Mouse (Mus musculus) gastrocnemius, adult 18-20 months (tissue): ENCODE data around the gene Cyp2b10. TPM values are rescaled to one million over a fixed set of nuclear protein-coding genes. Genes with fewer than 3 reads are reported as not detected.
A peak's percentile ranks its signal among the peaks of the same experiment; 100 is the strongest.
"Not testable (repeated sequence)": the region's sequence is repeated elsewhere in the genome, so short reads cannot be mapped to it uniquely, and the experiment has no call there.

Experiments
- DNase-seq: peaks from one replicate; pipeline ENCODE4 v3.0.0; 2021; ENCODE audit warnings: low spot score
- long read RNA-seq, 2 experiments: library from polyadenylated mRNA; stranded (forward); transcript quantifications; one replicate each; pipeline ENCODE4 v2.0.0; 2021
- total RNA-seq, 2 experiments: library from RNA; stranded (reverse); gene quantifications; 2 replicates each; pipeline ENCODE4 v1.2.3; 2021

Gene Cyp2b10
- not detected for total RNA-seq
- long read RNA-seq, experiment 1: 0 reads
- long read RNA-seq, experiment 2: 0 reads

DNA sequence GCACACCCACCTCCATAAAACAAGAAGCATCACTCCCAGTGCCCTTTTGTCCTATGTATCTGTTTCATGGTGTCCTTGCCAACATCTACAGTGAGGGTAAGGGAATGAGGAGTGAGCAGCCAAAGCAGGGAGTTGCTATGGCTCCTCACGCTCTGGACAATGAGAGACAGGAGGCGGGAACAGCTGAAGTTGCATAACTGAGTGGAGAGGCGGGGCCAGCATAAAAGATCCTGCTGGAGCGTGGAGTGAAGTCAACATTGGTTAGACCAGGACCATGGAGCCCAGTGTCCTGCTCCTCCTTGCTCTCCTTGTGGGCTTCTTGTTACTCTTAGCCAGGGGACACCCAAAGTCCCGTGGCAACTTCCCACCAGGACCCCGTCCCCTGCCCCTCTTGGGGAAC lies at the start of gene Cyp2b10:
Gene Cyp2b10 (plus strand): TSS at position 210 of the 400 bp plus-strand sequence.
- no peak for DNase-seq

DNA sequence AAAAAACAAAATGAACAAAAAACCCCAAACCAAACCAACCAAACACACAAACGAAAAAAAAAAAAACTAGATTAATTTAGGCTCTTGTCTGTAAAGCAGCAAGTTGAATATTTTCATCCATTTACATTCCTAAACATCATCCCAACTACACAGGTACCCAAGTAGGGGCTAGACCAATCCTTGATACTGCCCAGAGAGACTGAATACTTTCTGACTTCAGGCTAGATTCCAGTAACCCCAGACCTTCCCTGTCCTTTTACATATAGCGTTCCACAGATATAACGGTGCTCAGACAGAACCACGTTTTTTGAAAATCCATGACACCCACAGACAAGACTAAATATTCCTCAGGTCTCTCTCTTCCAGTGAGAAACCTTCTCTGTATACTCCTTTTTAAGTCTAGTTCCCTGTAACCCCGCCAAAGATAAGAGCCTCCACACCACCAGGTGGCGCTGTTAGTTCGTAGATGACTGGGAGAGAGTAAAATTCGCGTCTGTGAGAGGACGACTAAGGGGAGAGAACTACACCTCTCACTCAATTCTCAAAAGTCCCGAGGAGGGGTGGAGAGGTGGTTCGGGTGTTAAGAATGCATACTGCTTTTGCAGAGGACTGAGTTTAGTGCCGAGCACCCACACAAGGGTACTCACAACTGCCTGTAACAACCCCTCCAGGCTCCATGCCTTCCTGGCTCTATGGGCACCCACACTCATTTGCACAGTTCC lies 49.5 kb upstream of the Cyp2b10 start:
- peak; percentile 83 for DNase-seq

DNA sequence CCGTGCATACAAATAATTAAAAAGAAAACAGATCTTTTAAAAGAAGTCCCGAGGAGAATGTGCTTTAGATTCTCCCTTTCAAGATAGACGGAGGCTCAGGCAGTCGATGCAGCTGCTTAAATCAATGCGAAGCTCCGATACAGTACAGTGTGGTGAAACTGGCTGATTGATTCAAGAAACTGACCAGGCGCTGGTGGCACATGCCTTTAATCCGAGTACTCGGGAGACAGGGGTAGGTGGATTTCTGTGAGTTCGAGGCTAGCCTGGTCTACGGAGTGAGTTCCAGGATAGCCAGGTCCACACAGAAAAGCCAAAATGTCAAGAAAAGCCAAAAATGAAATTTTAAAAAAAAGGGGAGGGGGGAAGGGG lies 49.0 kb upstream of the Cyp2b10 start:
- no peak for DNase-seq

DNA sequence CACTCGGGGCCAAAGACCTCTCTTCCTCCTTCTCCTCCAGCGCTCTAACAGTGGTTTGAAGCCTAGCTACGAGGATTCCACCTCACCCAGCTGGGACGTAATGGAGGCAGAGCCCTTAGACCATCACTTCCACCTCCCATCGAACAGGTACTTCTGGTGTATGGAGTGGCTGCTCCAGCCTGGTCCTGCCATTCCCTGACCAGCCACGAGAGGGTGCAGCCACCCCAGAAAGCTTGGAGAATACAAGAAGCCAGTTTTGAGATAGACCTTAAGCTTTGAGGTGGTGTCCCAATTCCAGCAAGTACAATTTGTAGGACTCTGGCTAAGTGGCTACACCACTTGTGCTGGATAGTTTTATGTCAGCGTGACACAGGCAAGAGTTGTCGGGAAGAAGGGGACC lies 42.3 kb upstream of the Cyp2b10 start:
- DNase-seq: peak; percentile 36

DNA sequence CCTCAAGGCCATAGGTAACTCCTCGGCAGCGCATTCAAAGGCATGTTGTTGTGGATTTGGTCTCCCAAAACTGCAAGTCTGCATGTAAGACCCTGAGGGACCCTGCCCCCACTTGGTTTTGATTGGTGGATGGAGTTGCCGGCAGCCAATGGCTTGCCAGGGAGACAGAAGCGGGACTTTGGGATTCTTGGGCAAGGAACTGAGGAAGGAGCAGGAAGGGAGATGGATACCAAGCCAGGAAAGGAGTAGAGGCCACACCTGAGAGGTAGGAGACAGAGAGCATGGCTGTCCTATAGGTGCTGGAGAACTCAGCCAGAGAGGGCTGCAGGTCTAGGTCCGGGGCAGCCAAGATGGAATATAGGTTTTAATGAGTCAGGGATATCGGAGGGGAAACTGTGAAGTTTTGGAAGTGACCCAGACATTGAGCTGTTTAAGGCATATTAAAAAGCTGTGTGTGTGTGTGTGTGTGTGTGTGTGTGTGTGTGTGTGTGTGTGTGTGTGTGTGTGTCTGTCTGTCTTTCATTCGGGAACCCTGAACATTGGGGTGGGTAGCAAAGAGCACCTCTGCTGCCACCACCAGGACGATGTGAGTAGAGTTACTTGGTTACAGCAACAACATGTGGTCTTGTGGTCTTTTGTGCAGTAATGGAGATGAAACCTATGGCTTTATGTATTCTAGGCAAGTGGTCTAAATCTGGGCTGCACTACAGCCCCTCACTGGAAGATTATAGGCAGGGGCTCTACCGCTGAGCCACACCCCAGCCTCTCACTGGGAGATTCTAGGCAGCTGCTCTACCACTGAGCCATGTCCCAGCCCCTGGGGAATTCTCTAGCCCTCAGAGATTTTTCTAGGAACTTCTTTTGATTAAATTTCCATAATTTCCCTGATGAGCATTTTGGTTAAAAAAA lies 37.2 kb upstream of the Cyp2b10 start:
- no peak for DNase-seq

DNA sequence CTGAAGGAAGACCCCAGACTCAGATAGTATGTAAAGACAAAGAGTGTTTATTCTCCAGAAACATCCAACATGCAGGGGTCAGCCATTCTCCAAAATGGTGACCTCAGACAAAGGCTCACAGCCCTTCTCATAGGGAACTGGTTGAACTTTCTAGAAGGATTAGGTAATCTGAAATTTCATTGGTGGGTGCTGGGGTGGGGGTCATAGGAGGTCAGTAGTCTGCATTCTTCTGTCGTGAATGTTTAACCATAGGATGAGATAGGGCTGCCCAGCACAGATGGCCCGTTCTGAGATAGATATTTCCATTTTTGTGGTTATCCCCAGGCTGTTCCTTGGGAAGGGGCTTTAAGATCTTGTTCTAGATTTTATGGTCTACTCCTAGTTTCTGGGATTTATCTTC lies 35.1 kb upstream of the Cyp2b10 start:
- DNase-seq: no peak

DNA sequence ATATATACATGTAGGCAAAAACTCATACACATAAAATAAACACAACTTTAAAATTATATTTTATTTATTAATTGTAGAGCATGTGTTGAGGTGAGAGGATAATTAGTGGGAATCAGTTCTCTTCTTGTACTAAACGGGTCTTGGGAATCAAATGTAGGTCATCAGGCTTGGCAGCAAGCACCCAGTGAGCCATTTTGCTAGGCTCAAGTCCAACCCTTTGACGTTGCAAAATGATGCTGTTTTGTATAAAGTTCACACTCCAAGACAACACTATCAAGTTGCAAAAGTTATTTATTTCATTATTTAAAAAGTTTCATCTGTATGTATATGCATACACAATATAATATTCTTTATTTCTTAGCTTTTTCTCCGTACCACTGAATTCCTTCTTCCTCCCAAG lies 33.7 kb upstream of the Cyp2b10 start:
- DNase-seq: no peak

DNA sequence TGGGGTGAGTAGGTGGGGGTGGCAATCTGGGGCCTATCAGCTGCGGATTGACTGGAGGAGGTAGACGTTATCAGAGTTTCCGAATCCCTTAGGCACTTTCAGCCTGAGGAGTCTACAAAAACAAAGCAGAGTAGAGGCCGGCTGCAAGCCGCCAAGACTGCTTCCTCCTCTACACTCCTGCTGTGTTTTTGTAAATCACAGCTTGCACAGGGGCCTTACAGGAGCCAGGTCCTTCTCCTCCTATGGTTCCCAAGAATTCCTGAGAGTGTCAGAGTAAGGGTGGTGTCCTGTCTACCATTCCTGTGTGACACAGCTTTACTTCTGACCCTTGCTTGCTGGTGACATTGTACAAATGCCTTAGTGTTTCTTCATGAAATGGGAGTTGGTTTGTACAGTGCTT lies 32.6 kb upstream of the Cyp2b10 start:
- DNase-seq: no peak

DNA sequence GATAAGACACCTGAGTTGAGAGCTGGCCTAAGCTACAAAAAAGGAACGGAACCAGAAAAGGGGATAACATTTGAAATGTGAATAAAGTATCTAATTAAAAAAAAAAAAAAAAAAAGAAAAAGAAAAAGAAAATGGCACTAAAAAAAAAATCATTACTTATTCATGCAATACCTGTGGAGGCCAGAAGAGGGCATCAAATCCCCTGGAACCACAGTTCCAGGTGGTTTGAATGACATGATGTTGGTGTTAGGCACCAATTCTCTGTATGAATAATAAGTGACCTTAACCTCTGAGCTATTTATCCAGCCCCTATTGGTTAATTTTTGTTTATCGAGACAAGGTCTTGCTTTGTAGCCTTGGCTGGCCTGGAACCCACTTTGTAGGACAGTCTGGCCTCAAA lies 27.6 kb upstream of the Cyp2b10 start:
- no peak for DNase-seq

DNA sequence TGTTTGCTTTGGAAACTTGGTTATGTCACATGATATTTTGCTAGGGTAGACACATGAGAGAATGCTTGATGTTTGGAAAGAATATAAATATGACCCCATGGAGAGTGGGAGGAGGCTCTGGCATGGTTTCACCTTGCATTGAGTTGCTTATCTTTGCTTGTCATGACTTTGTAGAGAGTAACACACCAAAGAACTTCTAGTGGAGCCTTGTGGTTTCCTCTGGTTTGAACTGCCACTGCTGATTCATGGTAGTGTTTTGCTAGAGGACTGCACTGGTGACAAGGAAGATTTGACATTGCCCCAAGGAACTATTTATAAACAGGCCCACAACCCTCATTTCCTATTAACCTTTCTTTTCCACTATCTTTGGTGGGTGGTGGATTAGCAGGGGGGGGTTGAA lies 24.8 kb upstream of the Cyp2b10 start:
- DNase-seq: no peak

DNA sequence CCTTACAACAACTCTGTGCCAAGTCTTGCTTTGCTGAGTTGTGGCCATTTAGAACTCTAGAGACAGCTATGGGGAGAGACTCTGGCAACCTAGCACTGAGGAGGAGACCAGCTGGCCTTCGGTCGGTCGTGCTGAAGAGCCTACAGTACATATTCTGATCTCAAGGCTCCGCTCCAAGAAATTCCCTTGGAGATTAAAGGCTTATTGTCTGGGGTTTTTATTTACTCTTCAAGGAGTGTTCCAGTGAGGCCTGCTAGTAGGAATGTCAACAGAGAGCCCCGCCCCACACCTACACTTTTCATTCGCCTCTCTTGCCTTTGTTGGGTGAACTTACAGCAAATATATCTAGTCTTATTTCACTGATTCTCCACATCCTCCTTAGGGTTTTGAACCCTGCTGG lies 18.7 kb upstream of the Cyp2b10 start:
- DNase-seq: no peak

DNA sequence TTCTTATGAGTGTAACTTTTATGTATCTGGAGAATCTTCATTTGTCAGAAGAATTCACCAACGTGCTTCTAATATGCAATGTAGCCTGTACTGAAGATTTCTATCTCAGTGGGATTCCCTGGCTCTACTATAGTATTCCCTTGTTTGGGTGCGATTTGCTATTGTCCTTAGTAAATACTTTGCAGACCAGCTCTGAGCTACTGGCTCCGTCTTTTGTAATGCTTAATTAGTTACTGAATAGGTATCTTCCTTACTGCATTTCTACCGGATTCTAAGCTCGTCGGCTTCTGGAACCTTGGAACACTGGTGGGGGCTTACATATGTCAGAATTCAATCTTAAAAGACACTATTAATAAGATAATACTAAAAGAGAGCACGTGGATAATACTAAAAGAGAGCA lies 16.7 kb upstream of the Cyp2b10 start:
- DNase-seq: not testable (repeated sequence)

DNA sequence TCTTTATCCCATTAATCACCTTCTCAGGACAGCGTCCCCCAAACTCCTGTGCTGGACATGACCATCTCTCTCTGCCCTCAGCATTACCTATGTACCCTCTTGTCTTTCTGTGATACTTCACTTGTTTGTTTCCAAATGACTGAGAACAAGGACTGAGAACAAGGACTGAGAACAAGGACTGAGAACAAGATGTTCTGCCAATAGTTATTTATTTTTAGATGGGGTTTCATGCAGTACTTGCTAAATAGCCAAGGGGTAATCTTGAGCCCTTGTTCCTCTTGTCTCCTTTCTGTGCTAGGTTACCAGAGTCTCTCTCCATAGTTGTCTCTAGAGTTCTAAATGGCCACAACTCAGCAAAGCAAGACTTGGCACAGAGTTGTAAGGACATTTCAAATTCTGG lies 13.1 kb upstream of the Cyp2b10 start:
- DNase-seq: no peak

DNA sequence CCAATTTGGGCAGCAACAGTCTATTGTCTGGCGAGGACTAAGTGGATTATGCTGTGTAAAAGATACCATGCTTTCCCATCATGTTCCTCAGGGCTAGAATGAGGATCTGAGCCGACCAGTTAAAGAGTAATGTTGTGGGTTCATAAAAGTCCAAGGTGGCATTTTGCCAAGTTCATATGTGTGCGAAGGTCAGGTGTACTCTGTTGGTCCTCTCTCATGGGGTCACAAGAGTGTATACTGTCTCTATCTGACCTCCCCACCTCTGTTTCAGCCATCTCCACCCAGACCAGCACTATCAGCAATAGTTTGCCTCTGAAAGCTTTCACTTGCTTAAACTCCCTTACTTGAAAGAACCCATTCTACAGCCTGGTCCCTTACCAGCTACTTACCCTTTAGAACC lies 9.7 kb upstream of the Cyp2b10 start:
- DNase-seq: no peak

DNA sequence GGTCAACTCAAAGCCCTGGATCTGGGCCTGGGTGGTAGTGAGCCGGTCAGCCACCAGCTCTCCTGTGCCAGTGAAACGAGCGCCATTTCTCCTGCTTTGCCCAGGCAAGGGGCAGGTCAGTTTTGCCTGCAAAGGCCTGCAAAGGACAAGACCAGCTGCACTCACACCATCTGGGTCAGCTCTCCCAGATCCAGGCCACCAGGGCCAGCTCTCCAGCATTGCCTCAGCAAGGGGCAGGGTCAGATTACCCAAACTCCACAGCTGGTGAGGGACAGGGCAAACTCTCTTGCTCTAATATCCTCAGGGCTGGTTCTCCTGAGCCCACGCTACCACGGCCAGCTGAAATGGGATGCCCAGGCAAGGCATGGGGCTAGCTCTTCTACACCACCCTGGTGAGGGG lies 4.3 kb upstream of the Cyp2b10 start:
- no peak for DNase-seq

DNA sequence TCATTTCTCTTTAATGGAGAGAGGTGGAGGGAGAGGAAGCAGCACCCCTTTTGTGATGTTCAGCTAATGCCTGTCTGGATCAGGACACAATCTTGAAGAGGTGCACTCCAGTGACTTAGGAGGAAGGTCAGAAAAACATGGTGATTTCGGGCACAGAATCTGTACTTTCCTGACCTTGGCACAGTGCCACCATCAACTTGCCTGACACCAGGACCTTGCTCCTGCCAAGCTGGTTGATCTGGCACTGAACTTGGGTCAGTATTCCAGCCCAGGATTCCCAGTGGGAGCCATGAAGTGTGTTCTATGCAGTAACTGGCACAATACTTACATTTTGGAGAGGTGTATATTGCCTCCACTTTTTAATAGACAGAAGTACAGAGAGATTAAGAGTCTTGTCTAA lies 2.3 kb upstream of the Cyp2b10 start:
- DNase-seq: no peak

DNA sequence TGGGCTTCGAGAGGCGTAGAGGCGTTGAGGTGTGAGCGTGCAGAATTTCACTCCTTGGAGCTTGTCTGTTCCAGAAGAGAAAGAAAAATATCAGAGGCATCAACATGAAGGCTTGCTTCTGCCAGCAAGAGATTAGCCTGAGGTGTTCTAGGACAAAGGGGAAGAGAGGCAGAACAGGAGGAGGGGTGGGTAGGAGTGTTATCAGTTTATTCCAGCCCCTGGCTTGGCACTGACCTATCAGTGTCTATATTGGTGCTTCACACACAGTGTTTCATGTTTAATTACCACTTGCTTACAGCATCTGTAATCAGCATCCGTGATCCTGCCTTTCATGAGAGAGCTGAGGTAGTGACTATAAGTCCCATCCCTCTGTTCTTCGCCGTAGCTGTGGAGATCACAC lies 644 bp downstream of the Cyp2b10 start:
- DNase-seq: no peak

DNA sequence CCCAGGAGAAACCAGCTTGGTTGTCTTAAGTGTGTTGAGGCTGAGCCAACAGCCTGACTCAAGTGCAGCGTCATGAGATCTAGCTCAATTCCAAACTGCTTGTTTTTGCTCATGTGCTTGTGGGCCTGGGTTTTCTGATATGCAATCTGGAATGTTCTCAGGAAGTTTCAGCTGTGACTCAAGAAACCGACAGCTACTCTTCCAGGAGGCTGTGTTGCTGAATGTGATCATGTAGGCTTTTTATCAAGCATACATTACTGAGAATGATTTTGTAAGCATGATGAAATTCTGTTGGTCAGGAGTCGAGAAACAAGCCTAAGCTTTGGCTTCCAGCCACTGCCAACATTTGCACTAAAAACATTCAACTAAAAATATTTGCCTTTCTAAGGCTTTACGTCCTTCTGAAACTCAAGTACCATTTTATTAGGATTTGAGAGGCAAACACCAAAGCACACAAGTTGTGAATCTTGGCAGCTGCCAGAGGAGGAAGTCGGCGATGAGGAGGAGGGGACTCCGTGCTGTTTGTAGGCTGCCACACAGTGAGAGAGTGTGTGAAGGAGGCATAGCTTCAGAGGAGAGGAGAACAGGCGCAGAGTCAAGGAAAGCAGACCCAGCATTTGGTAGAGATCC lies 4.8 kb downstream of the Cyp2b10 start:
- no peak for DNase-seq

DNA sequence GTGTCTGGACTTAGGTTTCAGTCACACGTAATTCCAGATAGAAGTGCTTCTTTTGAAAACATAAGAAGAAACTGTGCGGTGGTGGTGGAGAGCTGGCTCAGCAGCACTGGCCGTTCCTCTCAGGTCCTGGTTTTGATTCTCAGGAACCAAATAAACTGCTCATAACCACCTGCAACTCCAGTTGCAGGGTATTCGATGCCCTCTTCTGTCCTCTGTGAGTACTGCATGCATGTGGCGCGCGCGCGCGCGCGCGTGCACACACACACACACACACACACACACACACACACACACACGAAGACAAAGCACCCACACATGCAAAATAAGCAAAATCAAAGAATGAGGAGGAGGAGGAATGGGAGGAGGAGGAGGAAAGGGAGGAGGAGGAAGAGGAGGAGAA lies 5.7 kb downstream of the Cyp2b10 start:
- no peak for DNase-seq

DNA sequence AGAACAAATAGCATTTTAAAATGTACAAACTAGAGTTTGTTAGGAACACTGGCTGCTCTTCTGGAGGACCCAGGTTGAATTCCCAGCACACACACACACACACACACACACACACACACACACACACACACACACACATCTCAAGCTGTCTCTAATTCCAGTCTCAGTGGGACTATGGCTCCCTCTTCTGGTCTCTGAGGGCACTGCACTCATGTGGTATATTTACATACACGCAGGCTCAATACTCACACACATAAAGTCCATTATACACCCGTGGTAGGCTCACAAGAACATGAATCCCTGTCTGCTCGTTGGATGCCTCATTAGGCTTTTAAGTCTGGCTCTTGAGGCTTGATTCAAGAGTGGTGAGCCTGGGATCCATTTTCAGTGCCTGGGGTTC lies 6.6 kb downstream of the Cyp2b10 start:
- DNase-seq: no peak

DNA sequence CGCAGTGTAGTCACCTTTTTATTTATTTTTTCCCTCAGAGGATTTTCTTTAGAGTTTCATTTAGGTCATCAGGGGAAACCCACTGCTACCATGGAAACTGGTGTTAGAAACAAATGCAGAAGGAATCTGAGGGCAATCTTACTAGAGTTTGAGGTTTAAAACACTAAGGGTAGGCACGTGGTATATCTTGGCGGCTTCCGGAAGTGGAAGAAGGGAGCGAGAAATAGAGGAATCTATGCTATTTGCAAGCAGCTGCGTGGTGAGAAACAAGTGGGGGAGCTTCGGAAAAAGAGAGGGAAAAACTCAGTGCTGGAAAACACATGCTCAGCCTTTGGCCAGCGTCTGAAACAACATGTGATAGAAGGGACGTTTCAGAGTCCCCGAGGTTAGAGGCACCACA lies 7.1 kb downstream of the Cyp2b10 start:
- no peak for DNase-seq

DNA sequence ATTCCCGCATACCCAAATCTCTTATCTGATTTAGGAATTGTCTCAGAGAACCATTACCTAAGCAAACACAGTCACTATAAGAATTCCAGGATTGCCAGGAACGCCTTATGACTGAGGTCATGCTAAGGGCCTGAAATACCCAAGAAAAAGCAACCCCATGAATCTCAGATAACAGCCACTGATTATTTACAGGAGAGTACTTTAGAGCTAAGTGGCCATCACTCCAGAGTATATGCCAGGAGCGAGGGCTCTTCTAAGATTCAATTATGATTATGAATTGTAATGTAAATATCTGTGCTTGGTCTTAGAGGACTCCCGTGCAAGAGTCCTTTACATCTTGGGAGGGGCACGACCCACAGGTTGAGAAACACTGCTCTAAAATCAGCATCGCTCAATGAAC lies 10.0 kb downstream of the Cyp2b10 start:
- no peak for DNase-seq

DNA sequence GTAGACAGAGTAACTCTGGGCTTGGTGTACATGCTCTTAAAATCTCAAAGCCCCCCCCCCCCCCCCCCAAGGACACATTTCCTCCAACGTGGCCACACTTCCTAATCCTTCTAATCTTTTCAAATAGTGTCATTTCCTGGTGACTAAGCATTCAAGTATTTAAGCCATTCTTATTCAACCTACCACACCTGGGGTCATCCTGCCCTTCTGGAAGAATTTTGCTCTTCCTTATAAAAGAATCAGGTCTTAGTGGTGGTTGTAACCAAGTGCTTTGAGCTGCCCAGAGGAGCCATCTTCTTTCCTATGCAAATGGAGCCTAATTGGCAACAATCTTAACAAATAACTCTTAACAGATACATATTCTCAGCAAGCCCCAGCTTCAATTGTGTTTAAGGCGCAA lies 12.6 kb downstream of the Cyp2b10 start:
- DNase-seq: no peak
